ENCODE assay signal across 9 mouse cellular contexts in the genomic region with DNA sequence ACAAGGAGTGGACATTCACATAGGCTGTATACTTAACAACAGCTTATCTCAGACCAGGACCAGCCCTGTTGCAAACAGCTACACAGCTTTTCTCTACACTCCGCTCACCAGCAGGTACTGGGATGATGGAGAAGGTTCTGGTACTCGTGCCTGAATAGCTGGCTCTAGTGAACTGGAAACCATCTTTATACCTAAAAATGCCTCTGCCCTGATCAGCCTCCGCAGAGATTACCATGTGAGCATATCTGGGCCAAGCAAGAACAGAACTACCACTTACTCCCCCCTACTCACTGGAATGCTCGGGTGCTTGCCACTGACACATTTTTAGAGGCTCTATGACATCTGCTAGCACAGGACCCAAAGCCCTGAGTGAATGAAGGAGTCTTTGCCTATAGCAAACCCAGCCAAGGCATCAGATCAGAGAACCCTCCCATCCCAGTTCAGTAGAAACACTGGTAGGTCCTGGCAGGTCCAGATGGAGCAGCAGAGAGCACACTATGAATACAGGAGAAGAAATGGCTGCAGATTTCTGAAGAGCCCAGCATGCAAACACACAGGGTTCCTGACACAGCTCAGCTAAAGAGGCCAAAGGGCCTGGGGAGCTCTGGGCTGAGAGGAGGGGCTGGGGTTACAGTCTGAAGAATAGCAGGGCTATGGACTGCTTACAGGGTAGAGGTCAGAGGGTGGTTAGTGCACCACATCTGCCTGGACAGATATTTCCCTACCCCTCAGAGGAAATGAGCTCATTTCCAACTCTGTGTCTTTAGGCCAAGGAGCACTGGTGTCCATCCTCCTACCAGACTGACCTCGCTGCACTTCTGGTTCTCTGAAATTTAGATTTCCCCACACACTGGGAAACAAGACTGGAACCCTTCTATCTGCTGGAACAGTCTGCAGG. TPM values are rescaled to one million over a fixed set of nuclear protein-coding genes. Genes with fewer than 3 reads are reported as not detected.
A peak's percentile ranks its signal among the peaks of the same experiment; 100 is the strongest.
DNase-seq lines count a peak whose midpoint lies in the region; ATAC-seq and TF ChIP-seq lines count a peak whose summit lies in the region.
"Had no signal": no experiment of that assay in that cellular context is flagged by ENCODE, and none has a peak within 500 bp of the region (broad histone marks: within the 10 kb centered on the region; RNA-seq: fewer than 3 reads in every experiment).

No protein-coding gene starts in this region.

- peaks cover 4% of the 10 kb centered on the region; the same call in 1 of the 2 replicates for H3K36me3 ChIP-seq in midbrain, embryonic 10.5 days
- H3K36me3 ChIP-seq in midbrain, embryonic 16.5 days (ENCODE audit: control insufficient read depth, insufficient read depth, low read length): no peaks in the 10 kb centered on the region
- H3K36me3 ChIP-seq in heart, embryonic 13.5 days: no peaks in the 10 kb centered on the region
- peaks cover 3% of the 10 kb centered on the region; the same call in 1 of the 2 replicates for H3K36me3 ChIP-seq in small intestine, adult 2 months (ENCODE audit: control insufficient read depth, insufficient read depth, low read length)
- H3K36me3 ChIP-seq in forebrain, embryonic 16.5 days (ENCODE audit: control insufficient read depth, insufficient read depth): no peaks in the 10 kb centered on the region

- no peak for TF ChIP-seq CTCF in small intestine, adult 2 months (IDR thresholded peaks at IDR 0.05; ENCODE audit: extremely low read depth, insufficient read length, insufficient replicate concordance, low read depth, low read length)

- H3K4me3 ChIP-seq in midbrain, embryonic 10.5 days: no peak overlapping the region
- no peak overlapping the region for H3K4me3 ChIP-seq in midbrain, embryonic 16.5 days (ENCODE audit: low read depth, low read length)
- H3K4me3 ChIP-seq in heart, embryonic 13.5 days: no peak overlapping the region
- no peak overlapping the region for H3K4me3 ChIP-seq in small intestine, adult 2 months (ENCODE audit: low read depth, low read length)
- H3K4me3 ChIP-seq in forebrain, embryonic 16.5 days (replicated peaks; ENCODE audit: low read length): no peak overlapping the region

- no peak for TF ChIP-seq POLR2A in small intestine, adult 2 months (IDR thresholded peaks at IDR 0.05; ENCODE audit: low read depth, low read length)

- H3K27ac ChIP-seq in midbrain, embryonic 10.5 days (replicated peaks): peak overlapping the region; percentile 50; the same call in 1 of the 2 replicates
- no peak overlapping the region for H3K27ac ChIP-seq in midbrain, embryonic 16.5 days (ENCODE audit: low read length)
- H3K27ac ChIP-seq in heart, embryonic 13.5 days (replicated peaks): peak overlapping the region; percentile 78; the same call in 1 of the 2 replicates
- H3K27ac ChIP-seq in small intestine, adult 2 months (ENCODE audit: insufficient read depth, low read depth, low read length): peak overlapping the region; percentile 10; the same call in 1 of the 2 replicates
- H3K27ac ChIP-seq in forebrain, embryonic 16.5 days (ENCODE audit: low read length): no peak overlapping the region

- H3K4me1 ChIP-seq in midbrain, embryonic 10.5 days: peaks cover 28% of the 10 kb centered on the region
- no peaks in the 10 kb centered on the region for H3K4me1 ChIP-seq in midbrain, embryonic 16.5 days (ENCODE audit: control insufficient read depth, insufficient read depth, low read length)
- peaks cover 59% of the 10 kb centered on the region for H3K4me1 ChIP-seq in heart, embryonic 13.5 days
- peaks cover 43% of the 10 kb centered on the region for H3K4me1 ChIP-seq in small intestine, adult 2 months (ENCODE audit: control insufficient read depth, insufficient read depth, insufficient read length, low read length)
- peaks cover 10% of the 10 kb centered on the region for H3K4me1 ChIP-seq in forebrain, embryonic 16.5 days (replicated peaks; ENCODE audit: control insufficient read depth, insufficient read depth, low read length)

- no peaks in the 10 kb centered on the region for H3K9me3 ChIP-seq in midbrain, embryonic 10.5 days (replicated peaks)
- H3K9me3 ChIP-seq in midbrain, embryonic 16.5 days (replicated peaks; ENCODE audit: control insufficient read depth, low read length, poor library complexity, severe bottlenecking): no peaks in the 10 kb centered on the region
- no peaks in the 10 kb centered on the region for H3K9me3 ChIP-seq in heart, embryonic 13.5 days
- no peaks in the 10 kb centered on the region for H3K9me3 ChIP-seq in forebrain, embryonic 16.5 days (ENCODE audit: control insufficient read depth, low read length)

- H3K4me2 ChIP-seq in midbrain, embryonic 16.5 days (ENCODE audit: low read length): no peak overlapping the region
- no peak overlapping the region for H3K4me2 ChIP-seq in heart, embryonic 13.5 days
- H3K4me2 ChIP-seq in forebrain, embryonic 16.5 days (ENCODE audit: low read length): no peak overlapping the region

- H3K9ac ChIP-seq in midbrain, embryonic 16.5 days (ENCODE audit: low read depth, low read length): no peak overlapping the region
- peak overlapping the region; percentile 5; the same call in 1 of the 2 replicates for H3K9ac ChIP-seq in heart, embryonic 13.5 days
- H3K9ac ChIP-seq in forebrain, embryonic 16.5 days (replicated peaks; ENCODE audit: low read depth, low read length): no peak overlapping the region

- intact Hi-C loops in heart, postnatal 25 days (cut with DNase I): loop anchor here (2.0 kb wide), 1 partner anchor 15 kb away; no protein-coding TSS in a partner anchor

- no peaks in the 10 kb centered on the region for H3K27me3 ChIP-seq in midbrain, embryonic 10.5 days (ENCODE audit: low read depth, poor library complexity, severe bottlenecking)
- no peaks in the 10 kb centered on the region for H3K27me3 ChIP-seq in midbrain, embryonic 16.5 days (ENCODE audit: control insufficient read depth, insufficient read depth, low read depth, low read length)
- no peaks in the 10 kb centered on the region for H3K27me3 ChIP-seq in heart, embryonic 13.5 days (replicated peaks)
- no peaks in the 10 kb centered on the region for H3K27me3 ChIP-seq in small intestine, adult 2 months (ENCODE audit: control insufficient read depth, insufficient read depth, low read length)
- H3K27me3 ChIP-seq in forebrain, embryonic 16.5 days (replicated peaks; ENCODE audit: control insufficient read depth, insufficient read depth, low read length): no peaks in the 10 kb centered on the region

- ATAC-seq in midbrain, embryonic 16.5 days: no peak
- ATAC-seq in heart, embryonic 13.5 days (ENCODE audit: extremely low read depth, insufficient number of reproducible peaks, low FRiP score, low TSS enrichment): no peak
- ATAC-seq in forebrain, embryonic 16.5 days: no peak

- DNase-seq in heart, adult 18-20 months: peak; percentile 43 to 74
- no peak for DNase-seq in heart, postnatal 25 days (ENCODE audit: low spot score)
- DNase-seq in midbrain, embryonic 10.5 days (ENCODE audit: low spot score): no peak
- DNase-seq in natural killer cell, adult 2 months (ENCODE audit: low spot score in 2 of 2): no peak
- DNase-seq: adrenal gland, adult 8-10 months had no signal

- 90% methylated on average over 5 of the region's 5 CpGs for WGBS in midbrain, embryonic 10.5 days
- WGBS in midbrain, embryonic 16.5 days: 88% methylated on average over 5 of the region's 5 CpGs
- WGBS in heart, embryonic 13.5 days: 78% methylated on average over 5 of the region's 5 CpGs
- WGBS in small intestine, adult 2 months: 86% methylated on average over 5 of the region's 5 CpGs
- WGBS in forebrain, embryonic 16.5 days: 88% methylated on average over 5 of the region's 5 CpGs

RNA-seq across cellular contexts. Expression of a gene that starts 14.3 kb away (rescaled TPM):
- 10 to 100 TPM; 21.3 to 22.5 TPM for total RNA-seq in heart, adult 18-20 months (2021)
- 10 to 100 TPM; 25.8 to 26.8 TPM for total RNA-seq in heart, postnatal 25 days (2021)
- 23.1 and 25.0 TPM in 2 replicates for polyA plus RNA-seq in midbrain, embryonic 10.5 days (2016; fragmentation: Nextera tagmentation; extraction: Ambion mirVana)
- polyA plus RNA-seq in midbrain, embryonic 16.5 days (2015; fragmentation: Nextera tagmentation; extraction: Ambion mirVana): 13.2 and 13.6 TPM in 2 replicates
- polyA plus RNA-seq in heart, embryonic 13.5 days (2015; fragmentation: Nextera tagmentation; extraction: Ambion mirVana): 12.5 and 15.7 TPM in 2 replicates
- polyA plus RNA-seq in small intestine, adult 2 months (2012; rRNA removed): 24.6 and 55.7 TPM in 2 replicates
- polyA plus RNA-seq in forebrain, embryonic 16.5 days (2015; fragmentation: Nextera tagmentation; extraction: Ambion mirVana): 27.3 and 29.2 TPM in 2 replicates

RNA-seq across cellular contexts. Expression of a gene that starts 53.1 kb away (rescaled TPM):
- 10 to 100 TPM in 1 of 2 experiments, 1 to 10 TPM in 1; 7.3 to 10.4 TPM for total RNA-seq in heart, adult 18-20 months (2021)
- 1 to 10 TPM; 9.6 to 9.8 TPM for total RNA-seq in heart, postnatal 25 days (2021)
- polyA plus RNA-seq in midbrain, embryonic 10.5 days (2016; fragmentation: Nextera tagmentation; extraction: Ambion mirVana): 80.7 and 82.0 TPM in 2 replicates
- 91.7 and 94.3 TPM in 2 replicates for polyA plus RNA-seq in midbrain, embryonic 16.5 days (2015; fragmentation: Nextera tagmentation; extraction: Ambion mirVana)
- polyA plus RNA-seq in heart, embryonic 13.5 days (2015; fragmentation: Nextera tagmentation; extraction: Ambion mirVana): 38.5 and 40.3 TPM in 2 replicates
- polyA plus RNA-seq in small intestine, adult 2 months (2012; rRNA removed): 0.47 and 1.1 TPM in 2 replicates
- polyA plus RNA-seq in forebrain, embryonic 16.5 days (2015; fragmentation: Nextera tagmentation; extraction: Ambion mirVana): 97.0 and 101 TPM in 2 replicates

RNA-seq across cellular contexts. Expression of a gene that starts 59.7 kb away (rescaled TPM):
- 10 to 100 TPM; 21.4 to 21.7 TPM for total RNA-seq in heart, adult 18-20 months (2021)
- total RNA-seq in heart, postnatal 25 days (2021): 10 to 100 TPM; 21.0 to 21.4 TPM
- 36.2 and 36.6 TPM in 2 replicates for polyA plus RNA-seq in midbrain, embryonic 10.5 days (2016; fragmentation: Nextera tagmentation; extraction: Ambion mirVana)
- 37.4 and 38.6 TPM in 2 replicates for polyA plus RNA-seq in midbrain, embryonic 16.5 days (2015; fragmentation: Nextera tagmentation; extraction: Ambion mirVana)
- polyA plus RNA-seq in heart, embryonic 13.5 days (2015; fragmentation: Nextera tagmentation; extraction: Ambion mirVana): 25.7 and 28.9 TPM in 2 replicates
- 2.6 and 6.2 TPM in 2 replicates for polyA plus RNA-seq in small intestine, adult 2 months (2012; rRNA removed)
- 38.1 and 43.5 TPM in 2 replicates for polyA plus RNA-seq in forebrain, embryonic 16.5 days (2015; fragmentation: Nextera tagmentation; extraction: Ambion mirVana)

Comparison
In these comparisons a context has a peak if more than half of its experiments do, and no peak if none do; other contexts are left out.
1. DNase-seq: peak in heart, adult 18-20 months (2 of 2); none in heart, postnatal 25 days (single experiment), midbrain, embryonic 10.5 days (single experiment) and natural killer cell, adult 2 months (0 of 2).
2. H3K27ac ChIP-seq: peak in midbrain, embryonic 10.5 days (single experiment), heart, embryonic 13.5 days (single experiment) and small intestine, adult 2 months (single experiment); none in midbrain, embryonic 16.5 days (single experiment) and forebrain, embryonic 16.5 days (single experiment).
3. RNA of a gene that starts 53.1 kb away (polyA plus RNA-seq): 97.0 to 101 TPM in forebrain, embryonic 16.5 days, 91.7 to 94.3 TPM in midbrain, embryonic 16.5 days, 80.7 to 82.0 TPM in midbrain, embryonic 10.5 days and 38.5 to 40.3 TPM in heart, embryonic 13.5 days; 0.47 to 1.1 TPM in small intestine, adult 2 months; every median in the first group is over 10 times any median in the second.